Mouse (Mus musculus) monocyte, adult 2 months (primary cell): ENCODE results near the gene Maats1.

Experiments
- DNase-seq, 2 experiments: peaks; one replicate each; pipeline ENCODE4 v3.0.0; 2022; ENCODE audit warnings: low spot score in 2 of 2, low read depth in 1 of 2

Gene Maats1

DNA sequence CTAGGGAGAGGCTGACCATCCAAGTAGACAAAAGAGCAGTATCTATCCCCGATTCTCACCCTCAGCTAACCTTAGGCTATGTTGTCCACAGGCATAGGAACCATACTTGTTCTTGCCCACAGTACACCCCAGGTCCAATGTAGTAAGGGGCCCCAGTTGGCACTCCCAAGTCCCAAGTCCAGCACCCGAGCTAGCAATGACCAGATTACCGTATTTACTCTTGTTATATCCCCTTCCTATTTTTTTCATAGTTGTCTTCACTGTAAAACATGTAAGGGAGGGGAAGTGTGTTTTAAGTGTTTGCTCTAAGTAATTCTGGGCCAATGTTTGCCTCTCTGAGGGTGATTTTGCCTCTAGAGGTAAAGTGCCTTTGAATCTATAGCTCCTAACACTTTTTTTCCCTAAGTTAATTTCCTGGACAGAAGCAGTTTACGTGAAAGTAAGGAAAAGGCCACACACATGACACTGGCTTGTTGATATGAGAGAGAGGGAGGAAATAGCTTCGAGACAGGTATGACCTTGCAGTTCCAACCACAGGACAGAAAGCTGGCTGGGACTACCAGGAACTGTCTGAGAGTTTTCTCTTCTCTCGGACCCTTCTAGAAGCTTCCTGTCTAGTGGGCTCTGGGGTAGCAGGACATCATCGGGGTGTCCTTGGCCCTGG lies 47.1 kb downstream of the Maats1 start, which contains the start of gene Nr1i2:
Nr1i2 (minus strand) TSS at position 140 of the 664 bp plus-strand sequence.
- no peak for DNase-seq

GRCm38 (mm10) chr16:38290151-38290550 lies 51.8 kb downstream of the Maats1 start:
- DNase-seq = no peak

- DNase-seq = no peak
Measured at GRCm38 (mm10) chr16:38288851-38289250, 53.1 kb downstream of the Maats1 start.

DNA sequence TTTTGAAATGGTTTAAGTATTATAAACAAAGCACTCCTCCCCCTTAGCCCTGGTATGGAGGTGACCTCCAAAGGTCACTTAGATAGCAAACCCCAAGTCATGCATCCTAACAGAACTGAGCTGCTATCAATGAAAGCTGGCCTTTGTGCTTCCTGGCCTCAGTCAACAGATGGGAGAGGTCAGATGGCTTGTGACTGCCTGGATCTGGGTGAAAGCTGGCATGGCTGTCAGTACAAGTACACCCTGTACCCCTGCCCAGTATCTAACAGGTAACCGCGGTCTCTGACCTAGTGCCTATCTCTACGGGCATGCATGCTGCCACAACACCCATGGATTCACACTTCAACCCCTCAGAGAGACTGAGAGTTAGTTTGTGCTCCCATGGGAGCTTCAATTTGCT lies 54.2 kb downstream of the Maats1 start:
- no peak for DNase-seq

GRCm38 (mm10) chr16:38287357-38287756 lies 54.6 kb downstream of the Maats1 start:
- DNase-seq = no peak

DNA sequence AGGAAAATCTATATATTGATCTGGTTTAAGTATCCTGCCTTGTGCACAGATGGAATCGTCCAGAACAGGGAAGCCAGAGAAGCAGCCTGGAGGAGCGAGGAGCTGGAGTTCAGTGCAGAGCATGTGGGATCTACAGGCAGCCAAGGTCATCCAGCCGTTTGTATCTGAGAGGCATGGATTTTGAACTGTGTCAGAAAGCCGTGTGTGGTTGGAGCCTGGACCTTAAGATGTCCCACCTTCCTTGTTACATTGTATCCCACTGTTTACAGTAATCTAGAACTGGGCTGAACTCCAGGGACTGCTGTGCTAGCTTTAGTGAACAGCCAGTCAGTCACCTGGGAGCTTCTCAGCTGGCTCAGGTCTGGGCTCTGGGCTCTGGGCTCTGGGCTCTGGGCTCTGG lies 55.4 kb downstream of the Maats1 start:
- DNase-seq = no peak

DNA sequence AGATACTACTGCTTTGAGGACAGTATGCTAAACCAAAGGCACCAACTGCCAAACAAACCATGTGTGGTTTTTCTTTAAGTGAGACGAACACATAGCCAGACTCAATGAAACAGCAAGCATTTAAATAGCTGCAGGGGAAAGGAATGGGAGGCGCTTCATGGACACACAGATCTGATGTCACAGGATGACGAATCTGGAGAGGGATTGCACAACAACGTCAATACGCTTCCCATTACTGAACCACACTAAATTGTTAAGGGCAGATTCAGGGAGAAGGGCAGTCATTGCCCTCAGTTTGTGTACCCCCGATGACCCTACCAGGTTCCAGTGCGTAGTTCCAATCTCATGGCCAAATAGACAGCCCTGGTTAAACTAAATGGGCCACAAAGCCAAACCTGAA lies 56.1 kb downstream of the Maats1 start:
- DNase-seq = no peak

GRCm38 (mm10) chr16:38283300-38283699 lies 58.6 kb downstream of the Maats1 start:
- no peak for DNase-seq

DNA sequence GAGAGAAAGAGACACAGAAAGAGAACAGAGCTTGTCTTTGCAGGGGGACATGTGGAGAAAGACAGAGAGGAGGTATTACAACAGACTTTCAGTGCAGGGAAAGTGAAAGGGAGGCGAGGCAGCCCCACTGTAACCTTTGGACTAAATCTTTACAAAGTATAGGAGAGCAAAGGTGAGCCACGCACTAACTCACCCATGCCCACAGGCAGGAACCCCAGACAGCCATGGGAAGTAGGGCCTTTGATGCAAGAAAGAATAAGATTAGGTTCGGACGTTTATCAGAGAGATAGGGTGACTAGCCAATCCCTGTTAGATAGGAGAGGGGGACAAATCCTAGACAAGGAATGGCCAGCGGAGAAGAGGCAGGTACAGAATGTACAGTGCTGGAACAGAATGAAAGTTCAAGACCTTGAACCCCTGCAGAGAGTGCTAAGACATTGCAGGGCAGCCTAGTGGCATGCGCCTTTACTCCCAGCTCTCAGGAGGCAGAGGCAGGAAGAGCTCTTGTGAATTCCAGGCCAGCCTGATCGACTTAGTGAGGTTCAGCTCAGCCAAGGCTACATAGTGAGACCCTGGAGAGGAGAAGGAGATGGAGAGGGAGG lies 59.3 kb downstream of the Maats1 start:
- DNase-seq = no peak

- no peak for DNase-seq
Measured at GRCm38 (mm10) chr16:38280951-38281350, 61.0 kb downstream of the Maats1 start.

DNA sequence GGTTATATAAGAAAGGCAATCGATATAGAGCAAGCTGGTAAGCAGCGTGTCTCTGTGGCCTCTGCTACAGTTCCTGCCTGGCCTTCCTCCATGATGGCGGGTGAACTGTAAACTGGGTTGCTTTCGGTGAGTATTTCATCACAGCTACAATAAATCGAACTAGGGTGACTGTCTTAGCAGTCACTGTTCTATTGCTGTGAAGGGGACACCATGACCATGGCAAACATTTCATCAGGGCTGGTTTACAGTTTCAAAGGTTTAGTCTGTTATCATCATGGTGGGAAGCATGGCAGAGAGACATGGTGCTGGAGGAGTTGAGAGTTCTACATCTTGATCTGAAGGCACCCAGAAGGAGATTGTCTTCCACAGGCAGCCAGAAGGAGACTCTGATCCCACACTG lies 62.1 kb downstream of the Maats1 start:
- DNase-seq = no peak

- DNase-seq = no peak
Measured at GRCm38 (mm10) chr16:38274737-38275136, 67.2 kb downstream of the Maats1 start.

GRCm38 (mm10) chr16:38272483-38272882 lies 69.5 kb downstream of the Maats1 start:
- DNase-seq = no peak

DNA sequence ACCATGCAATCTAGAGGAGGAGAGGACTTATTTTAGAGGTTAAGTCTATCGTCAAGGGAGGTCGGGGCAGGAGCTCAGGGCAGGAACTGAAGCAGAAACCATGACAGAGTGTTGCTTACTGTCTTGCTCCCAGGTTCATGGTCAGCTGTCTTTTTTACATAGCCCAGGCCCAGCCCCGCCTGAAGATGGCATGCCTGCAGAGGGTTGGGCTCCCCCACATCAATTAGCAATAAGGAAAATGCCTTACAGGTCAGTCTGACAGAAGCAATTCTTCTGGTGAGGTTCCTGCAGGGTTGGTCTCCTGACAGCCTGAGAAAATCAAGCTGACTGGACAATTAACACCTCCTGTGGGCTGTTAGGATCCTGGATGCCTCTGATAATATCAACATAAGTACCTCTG lies 70.3 kb downstream of the Maats1 start:
- DNase-seq = no peak

DNA sequence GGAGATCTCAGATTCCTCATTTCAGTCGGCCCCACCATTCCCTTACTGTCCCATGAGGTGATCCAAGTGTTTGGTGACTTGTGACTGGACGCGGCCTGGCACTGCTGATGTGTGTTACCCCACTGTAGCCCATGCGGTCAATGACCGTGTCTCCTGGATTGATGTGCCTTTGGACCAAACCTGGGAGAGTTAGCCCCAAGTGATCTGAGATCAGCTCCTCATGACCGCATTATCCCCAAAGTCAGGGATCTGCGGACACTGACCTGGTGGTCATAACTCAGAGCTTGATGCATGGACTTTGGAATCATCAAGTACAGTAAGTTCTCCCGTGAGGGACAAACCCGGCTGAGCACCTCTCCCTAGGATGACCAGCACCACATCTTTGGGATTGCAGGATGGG lies 86.0 kb downstream of the Maats1 start:
- DNase-seq = no peak

DNA sequence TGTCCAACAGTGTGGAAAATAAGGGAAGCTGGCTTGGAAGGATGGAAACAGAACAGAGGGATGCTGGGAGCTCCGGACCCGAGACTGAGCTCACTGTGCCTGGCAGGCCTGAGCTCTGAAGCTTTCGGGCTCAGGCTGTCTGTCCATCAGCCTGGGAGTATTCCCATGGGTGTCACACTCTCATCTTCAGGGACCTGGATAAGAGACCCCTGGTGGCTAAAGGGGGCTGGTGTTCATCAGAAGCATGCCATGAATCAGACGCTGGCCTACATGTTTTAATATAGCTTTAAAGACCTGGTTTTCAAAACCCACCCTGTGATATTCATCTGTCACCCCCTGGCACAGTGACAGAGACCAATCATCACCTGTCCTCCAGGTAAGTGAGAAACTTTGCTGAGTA lies 86.8 kb downstream of the Maats1 start:
- DNase-seq = no peak

DNA sequence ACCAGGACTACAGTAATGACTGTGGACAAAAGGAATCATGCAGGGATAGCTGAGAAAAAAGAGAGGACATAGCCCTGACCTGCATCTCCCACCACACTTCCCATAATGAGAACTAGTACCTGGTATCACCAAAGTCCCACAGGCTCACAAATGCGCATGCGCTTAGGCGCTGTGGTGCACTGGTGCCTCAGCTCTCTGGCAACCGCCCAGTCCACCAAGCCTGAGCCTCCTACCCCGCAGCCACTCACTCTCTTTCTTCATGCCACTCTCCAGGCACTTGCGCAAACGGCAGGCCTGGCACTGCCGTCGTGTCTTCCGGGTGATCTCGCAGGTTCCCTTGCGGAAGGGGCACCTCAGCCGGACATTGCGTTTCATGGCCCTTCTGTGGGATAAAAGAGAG lies 87.9 kb downstream of the Maats1 start:
- no peak for DNase-seq

DNA sequence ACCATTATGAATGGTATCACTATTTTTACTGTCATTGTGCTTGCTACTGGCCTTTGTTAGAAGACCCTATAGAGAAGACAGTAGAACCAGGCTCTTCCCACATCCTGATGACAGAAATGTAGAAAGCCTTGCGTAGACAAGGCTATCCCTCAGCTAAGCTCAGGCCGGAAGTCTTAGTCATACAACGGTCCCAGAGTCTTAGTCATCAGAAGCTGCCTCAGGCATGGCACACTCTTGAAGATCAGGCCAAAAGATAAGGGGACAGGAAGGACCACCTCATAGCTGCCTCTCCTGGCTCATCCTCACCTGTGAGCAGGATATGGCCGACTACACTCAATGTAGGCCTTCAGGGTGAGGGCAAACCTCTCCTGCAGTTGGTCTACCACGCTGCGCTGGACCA lies 91.5 kb downstream of the Maats1 start:
- DNase-seq = no peak

GRCm38 (mm10) chr16:38248331-38248961 lies 93.5 kb downstream of the Maats1 start:
- no peak for DNase-seq
